Mouse (Mus musculus) liver, embryonic 14.5 days (tissue): ENCODE measurements at regions not wholly inside any gene's neighbourhood (a gene's known extent, or its start where the extent isn't known, plus 50 kb on each side); places are given as distances from the start of the nearest gene placed in this dataset.

Experiments
- ATAC-seq: fragments of 200-750 bp; cut with Nextera tagmentation; 2 replicates; pipeline ENCODE4 v1.8.0; 2017; ENCODE audit warnings: moderate number of reproducible peaks, mild to moderate bottlenecking, moderate library complexity; ENCODE audit not compliant: insufficient read depth
- DNase-seq, 3 experiments: peaks; one replicate each; pipeline ENCODE4 v3.0.0-alpha.2; 2012 to 2013; ENCODE audit warnings: low read depth in 3 of 3, low spot score in 3 of 3
- H3K27ac ChIP-seq: fragments of 300-500 bp; sonication (generic); 2 replicates; pipeline ENCODE4 v1.5.1; 2014; ENCODE audit warnings: moderate library complexity, mild to moderate bottlenecking, control low read depth, inconsistent platforms
- H3K27me3 ChIP-seq: fragments of 300-500 bp; sonication (generic); 2 replicates; pipeline ENCODE4 v1.6.1; 2014; ENCODE audit warnings: mild to moderate bottlenecking, low read length, moderate library complexity; ENCODE audit not compliant: control insufficient read depth, insufficient read depth
- H3K36me3 ChIP-seq: fragments of 300-500 bp; sonication (generic); replicated peaks from 2 replicates; pipeline ENCODE4 v1.6.1; 2014; ENCODE audit warnings: low read depth; ENCODE audit not compliant: control insufficient read depth, insufficient read depth
- H3K4me1 ChIP-seq, 2 experiments: fragments of 200-500 bp in 1 of 2; fragments of 300-500 bp in 1 of 2; sonication (generic) in 1 of 2; replicated peaks; 2 replicates each; pipeline ENCODE4 v1.6.1; 2012 to 2014; ENCODE audit warnings: antibody characterized with exemption in 1 of 2, inconsistent platforms in 1 of 2, low read length in 1 of 2; ENCODE audit not compliant: control insufficient read depth in 2 of 2, insufficient read depth in 2 of 2
- H3K4me2 ChIP-seq: fragments of 300-500 bp; sonication (generic); 2 replicates; pipeline ENCODE4 v1.6.1; 2014; ENCODE audit warnings: low read depth, mild to moderate bottlenecking, control low read depth, moderate library complexity
- H3K4me3 ChIP-seq, 2 experiments: fragments of 200-500 bp in 1 of 2; fragments of 300-500 bp in 1 of 2; sonication (generic) in 1 of 2; 2 replicates each; pipeline ENCODE4 v1.5.1; 2012 to 2014; ENCODE audit warnings: low read depth in 2 of 2, low read length in 2 of 2, mild to moderate bottlenecking in 2 of 2, control low read depth in 1 of 2, inconsistent platforms in 1 of 2, moderate library complexity in 1 of 2; ENCODE audit not compliant: insufficient read depth in 1 of 2
- H3K9ac ChIP-seq: fragments of 300-500 bp; sonication (generic); replicated peaks from 2 replicates; pipeline ENCODE4 v1.6.1; 2014; ENCODE audit warnings: mild to moderate bottlenecking, control low read depth, moderate library complexity
- H3K9me3 ChIP-seq: fragments of 300-500 bp; sonication (generic); 2 replicates; pipeline ENCODE4 v1.6.1; 2016; ENCODE audit warnings: low read length, mixed read lengths; ENCODE audit not compliant: control insufficient read depth
- CTCF ChIP-seq: IDR thresholded peaks from 2 replicates; pipeline ENCODE4 v1.5.1; 2016; ENCODE audit warnings: antibody characterized with exemption, low read depth, control low read depth
- EP300 ChIP-seq: IDR thresholded peaks from 2 replicates; pipeline ENCODE4 v1.6.1; 2016; ENCODE audit warnings: antibody characterized with exemption, low read depth
- WGBS: fragments of 180-500 bp; shearing (Covaris S2); extraction: QIAGEN DNeasy Blood & Tissue Kit; methylation state at CpG from one replicate; pipeline ENCODE4 v1.1.7; 2014; ENCODE audit not compliant: insufficient replicate concordance; 5-methylcytosine and 5-hydroxymethylcytosine counted together

- Histone ChIP-seq H3K9ac (no peak overlapping the region), H3K4me2 (no peak overlapping the region), H3K36me3 (no peaks in the 10 kb centered on the region), H3K4me1 (no peaks in the 10 kb centered on the region), H3K27me3 (no peaks in the 10 kb centered on the region), H3K9me3 (no peaks in the 10 kb centered on the region), H3K4me3 (no peak overlapping the region), H3K27ac (no peak overlapping the region)
- ATAC-seq (no peak), DNase-seq (no peak)
- TF ChIP-seq EP300 (no peak), CTCF (no peak)
- WGBS = 56% methylated on average over 11 of the region's 11 CpGs
These were observed 129.5 kb upstream of the Tmem72 start for GRCm38 (mm10) chr6:116845990-116846862.

GRCm38 (mm10) chr6:116848538-116849093, 131.9 kb upstream of the Tmem72 start:
- H3K36me3 ChIP-seq = no peaks in the 10 kb centered on the region
- no peak overlapping the region for H3K27ac ChIP-seq
- no peaks in the 10 kb centered on the region for H3K4me1 ChIP-seq
- no peaks in the 10 kb centered on the region for H3K9me3 ChIP-seq
- TF ChIP-seq EP300 (no peak), CTCF (no peak)
- DNase-seq = no peak
- 54% methylated on average over 10 of the region's 10 CpGs for WGBS
- H3K9ac ChIP-seq = no peak overlapping the region
- no peak overlapping the region for H3K4me3 ChIP-seq
- no peak for ATAC-seq
- no peak overlapping the region for H3K4me2 ChIP-seq
- H3K27me3 ChIP-seq = no peaks in the 10 kb centered on the region

- Histone ChIP-seq H3K4me3 (no peak overlapping the region), H3K9me3 (no peaks in the 10 kb centered on the region), H3K4me2 (no peak overlapping the region), H3K27ac (no peak overlapping the region), H3K36me3 (no peaks in the 10 kb centered on the region), H3K4me1 (no peaks in the 10 kb centered on the region), H3K9ac (no peak overlapping the region), H3K27me3 (no peaks in the 10 kb centered on the region)
- DNase-seq (no peak), ATAC-seq (no peak)
- WGBS = 51% methylated on average over 6 of the region's 6 CpGs
- TF ChIP-seq EP300 (no peak), CTCF (no peak)
These were observed 137.3 kb upstream of the Tmem72 start for GRCm38 (mm10) chr6:116854029-116854428.

GRCm38 (mm10) chr6:116856093-116856492, 139.4 kb upstream of the Tmem72 start:
- WGBS = 56% methylated on average over 2 of the region's 2 CpGs
- no peaks in the 10 kb centered on the region for H3K36me3 ChIP-seq

GRCm38 (mm10) chr6:116856917-116857491, 140.3 kb upstream of the Tmem72 start:
- ATAC-seq = no peak
- H3K36me3 ChIP-seq = no peaks in the 10 kb centered on the region
- no peak overlapping the region for H3K9ac ChIP-seq
- no peak overlapping the region for H3K4me2 ChIP-seq
- TF ChIP-seq EP300 = no peak
- TF ChIP-seq CTCF = no peak
- H3K4me1 ChIP-seq = no peaks in the 10 kb centered on the region
- 63% methylated on average over 1 of the region's 1 CpGs for WGBS
- H3K27me3 ChIP-seq = no peaks in the 10 kb centered on the region
- H3K4me3 ChIP-seq = no peak overlapping the region
- no peak for DNase-seq
- no peaks in the 10 kb centered on the region for H3K9me3 ChIP-seq
- H3K27ac ChIP-seq = no peak overlapping the region

More at GRCm38 (mm10) chr6:116856093-116856492, 139.4 kb upstream of the Tmem72 start:
- ATAC-seq (no peak), DNase-seq (no peak)
- no peak overlapping the region for H3K9ac ChIP-seq
- no peaks in the 10 kb centered on the region for H3K4me1 ChIP-seq
- H3K4me2 ChIP-seq = no peak overlapping the region
- no peak overlapping the region for H3K4me3 ChIP-seq
- no peaks in the 10 kb centered on the region for H3K9me3 ChIP-seq
- no peaks in the 10 kb centered on the region for H3K27me3 ChIP-seq
- no peak for TF ChIP-seq CTCF
- no peak for TF ChIP-seq EP300
- H3K27ac ChIP-seq = no peak overlapping the region
